Mouse (Mus musculus): ENCODE results near the gene Rad9a.

- TF ChIP-seq POLR2A (IDR thresholded peaks at IDR 0.05; ENCODE audit: borderline replicate concordance, insufficient read depth, low read length) (no peak), CTCF (IDR thresholded peaks at IDR 0.05; ENCODE audit: borderline replicate concordance, insufficient read depth, low read depth, low read length) (no peak)
Measured at GRCm38 (mm10) chr19:4203604-4204326, 2.3 kb upstream of the Rad9a start.

All from cerebellum, adult 2 months (tissue).